ENCODE assay signal across 11 mouse cellular contexts in genomic region chr8:26272675-26273414, GRCm38 (mm10).
A peak's percentile ranks its signal among the peaks of the same experiment; 100 is the strongest.
DNase-seq lines count a peak whose midpoint lies in the region; ATAC-seq and TF ChIP-seq lines count a peak whose summit lies in the region.
"Had no signal": no experiment of that assay in that cellular context is flagged by ENCODE, and none has a peak within 500 bp of the region (broad histone marks: within the 10 kb centered on the region; RNA-seq: fewer than 3 reads in every experiment).

No protein-coding gene starts in this region.

- peak; percentile 68 for DNase-seq in heart, adult 11 months
- no peak for DNase-seq in heart, adult 2 months
- no peak for DNase-seq in lung, embryonic 14.5 days
- DNase-seq in lung, postnatal 14 days: no peak
- peak; percentile 34 for DNase-seq in limb, embryonic 10.5 days (ENCODE audit: low spot score)
- DNase-seq in cerebellum, postnatal 14 days: no peak
- DNase-seq in layer of hippocampus, adult 9-11 months: no peak
- DNase-seq: gastrocnemius, adult 2 months; lung, adult 18-20 months; thymus, adult 2 months had no signal

- no peak for ATAC-seq in lung, embryonic 14.5 days (ENCODE audit: insufficient read depth)
- no peak for ATAC-seq in neural tube, embryonic 13.5 days (ENCODE audit: low read depth)

- peak overlapping the region; percentile 5; the same call in 1 of the 2 replicates for H3K4me2 ChIP-seq in lung, embryonic 14.5 days
- 0 out of 2 replicates have a peak overlapping the region, but pooled peaks have one; percentile 1 for H3K4me2 ChIP-seq in neural tube, embryonic 13.5 days

- no peaks in the 10 kb centered on the region for H3K4me1 ChIP-seq in heart, adult 2 months (ENCODE audit: control insufficient read depth, insufficient read depth, low read length)
- no peaks in the 10 kb centered on the region for H3K4me1 ChIP-seq in lung, embryonic 14.5 days (ENCODE audit: insufficient read depth)
- peaks cover 70% of the 10 kb centered on the region for H3K4me1 ChIP-seq in limb, embryonic 10.5 days
- peaks cover 17% of the 10 kb centered on the region for H3K4me1 ChIP-seq in neural tube, embryonic 13.5 days (replicated peaks)

- no peak for TF ChIP-seq CTCF in heart, adult 2 months (IDR thresholded peaks at IDR 0.05)
- no peak for TF ChIP-seq CTCF in lung, embryonic 14.5 days (IDR thresholded peaks at IDR 0.05; ENCODE audit: low read depth)

- TF ChIP-seq POLR2A in heart, adult 2 months (IDR thresholded peaks at IDR 0.05; ENCODE audit: insufficient read depth, low read depth, low read length): no peak

- intact Hi-C loops in heart, adult 2 months (cut with DNase I): loop anchor here (5.0 to 10.0 kb wide), 2 partner anchors 172 to 709 kb away; no protein-coding TSS in a partner anchor

- H3K36me3 ChIP-seq in heart, adult 2 months (ENCODE audit: control insufficient read depth, insufficient read depth, low read length): no peaks in the 10 kb centered on the region
- no peaks in the 10 kb centered on the region for H3K36me3 ChIP-seq in lung, embryonic 14.5 days (ENCODE audit: insufficient read depth)
- peaks cover 13% of the 10 kb centered on the region for H3K36me3 ChIP-seq in limb, embryonic 10.5 days
- no peaks in the 10 kb centered on the region for H3K36me3 ChIP-seq in neural tube, embryonic 13.5 days

- no peaks in the 10 kb centered on the region for H3K9me3 ChIP-seq in lung, embryonic 14.5 days (ENCODE audit: low read depth, low read length)
- H3K9me3 ChIP-seq in limb, embryonic 10.5 days (replicated peaks): no peaks in the 10 kb centered on the region
- no peaks in the 10 kb centered on the region for H3K9me3 ChIP-seq in neural tube, embryonic 13.5 days

- no peak for TF ChIP-seq EP300 in heart, adult 2 months (IDR thresholded peaks at IDR 0.05; ENCODE audit: insufficient read depth, low read depth, low read length)

- peaks cover 1% of the 10 kb centered on the region; the same call in 1 of the 2 replicates for H3K27me3 ChIP-seq in heart, adult 2 months (ENCODE audit: control insufficient read depth, insufficient read depth, low read length)
- H3K27me3 ChIP-seq in lung, embryonic 14.5 days (ENCODE audit: insufficient read depth, low read length): 0 out of 2 replicates have a peak, but pooled peaks cover 5% of the 10 kb centered on the region
- peaks cover 13% of the 10 kb centered on the region; the same call in 1 of the 2 replicates for H3K27me3 ChIP-seq in limb, embryonic 10.5 days (ENCODE audit: low read depth, poor library complexity, severe bottlenecking)
- H3K27me3 ChIP-seq in neural tube, embryonic 13.5 days: peaks cover 30% of the 10 kb centered on the region

- no peak overlapping the region for H3K27ac ChIP-seq in heart, adult 2 months
- H3K27ac ChIP-seq in lung, embryonic 14.5 days (ENCODE audit: low read depth): no peak overlapping the region
- peak overlapping the region; percentile 42; the same call in 1 of the 2 replicates for H3K27ac ChIP-seq in limb, embryonic 10.5 days
- H3K27ac ChIP-seq in neural tube, embryonic 13.5 days (replicated peaks): no peak overlapping the region
- H3K27ac ChIP-seq: gastrocnemius, adult 2 months had no signal

- H3K9ac ChIP-seq in heart, adult 2 months (ENCODE audit: low read depth, low read length): no peak overlapping the region
- H3K9ac ChIP-seq in lung, embryonic 14.5 days: no peak overlapping the region
- H3K9ac ChIP-seq in neural tube, embryonic 13.5 days: no peak overlapping the region

- WGBS in heart, adult 2 months: 40% methylated on average over 21 of the region's 21 CpGs
- WGBS in lung, embryonic 14.5 days: 30% methylated on average over 21 of the region's 21 CpGs
- WGBS in limb, embryonic 10.5 days: 39% methylated on average over 21 of the region's 21 CpGs
- WGBS in neural tube, embryonic 13.5 days: 38% methylated on average over 21 of the region's 21 CpGs

- H3K4me3 ChIP-seq in heart, adult 2 months: no peak overlapping the region
- no peak overlapping the region for H3K4me3 ChIP-seq in lung, embryonic 14.5 days (ENCODE audit: low read depth, low read length)
- H3K4me3 ChIP-seq in limb, embryonic 10.5 days: peak overlapping the region; percentile 13; the same call in 1 of the 2 replicates
- H3K4me3 ChIP-seq in neural tube, embryonic 13.5 days: no peak overlapping the region
- H3K4me3 ChIP-seq: gastrocnemius, adult 2 months had no signal

- no peaks in the 10 kb centered on the region for H3K79me2 ChIP-seq in heart, adult 2 months (replicated peaks; ENCODE audit: control insufficient read depth, insufficient read depth, low read length)

Comparison
In these comparisons a context has a peak if more than half of its experiments do, and no peak if none do; other contexts are left out.
1. DNase-seq: peak in heart, adult 11 months (single experiment) and limb, embryonic 10.5 days (single experiment); none in heart, adult 2 months (0 of 2), lung, embryonic 14.5 days (single experiment), lung, postnatal 14 days (single experiment), cerebellum, postnatal 14 days (0 of 2) and layer of hippocampus, adult 9-11 months (single experiment).